Mouse (Mus musculus): ENCODE measurements around the gene Gm15517. TPM values are rescaled to one million over a fixed set of nuclear protein-coding genes. Genes with fewer than 3 reads are reported as not detected.
"Not testable (repeated sequence)": the region's sequence is repeated elsewhere in the genome, so short reads cannot be mapped to it uniquely, and the experiment has no call there.

Gene Gm15517
- polyA plus RNA-seq, 1 experiment from 2014 or later: not detected

DNA sequence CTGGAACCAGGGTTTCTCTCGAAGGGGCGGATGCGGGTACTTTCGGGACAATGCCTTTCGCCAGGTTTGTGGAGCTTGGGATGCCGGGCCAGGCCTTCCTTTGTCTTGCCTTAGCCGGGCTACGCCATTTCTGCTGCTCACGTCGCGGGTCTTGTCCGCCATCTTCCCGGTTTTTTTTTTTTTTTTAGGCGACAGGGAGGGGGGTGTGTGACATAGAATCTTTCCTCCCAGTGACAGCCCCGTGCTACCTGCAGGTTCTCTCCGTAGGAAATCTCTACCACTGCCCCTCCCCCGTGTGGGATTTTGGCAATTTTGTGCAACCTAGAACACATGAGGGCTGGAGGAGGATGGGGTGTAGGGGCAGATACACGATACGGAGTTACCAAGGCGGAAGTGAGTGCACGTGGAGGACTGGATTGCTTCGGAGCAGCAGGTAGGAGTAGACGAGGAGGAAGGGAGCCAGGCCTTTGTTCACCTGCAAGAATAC, 14.2 kb upstream of the Gm15517 start:
- peak overlapping the region; percentile 95 for H3K27ac ChIP-seq
- peaks cover 41% of the 10 kb centered on the region for H3K36me3 ChIP-seq
- H3K27me3 ChIP-seq: no peaks in the 10 kb centered on the region
- peak overlapping the region; percentile 85 for H3K4me3 ChIP-seq (replicated peaks)
- under 1% methylated on average over 22 of the region's 23 CpGs for WGBS
- peak overlapping the region; percentile 83 for H3K4me2 ChIP-seq
- ATAC-seq (ENCODE audit: insufficient number of reproducible peaks, insufficient read depth, low FRiP score, low TSS enrichment, low read depth): peak; percentile 11; the same call in 1 of the 2 replicates
- H3K9ac ChIP-seq (replicated peaks): peak overlapping the region; percentile 95
- no peaks in the 10 kb centered on the region for H3K9me3 ChIP-seq
- H3K4me1 ChIP-seq (replicated peaks): peaks cover 16% of the 10 kb centered on the region

- ATAC-seq (ENCODE audit: insufficient number of reproducible peaks, insufficient read depth, low FRiP score, low TSS enrichment, low read depth): no peak
- peaks cover 16% of the 10 kb centered on the region for H3K4me1 ChIP-seq (replicated peaks)
- no peak overlapping the region for H3K27ac ChIP-seq
Observed at GRCm38 (mm10) chr7:44247971-44248370, 13.3 kb upstream of the Gm15517 start.

DNA sequence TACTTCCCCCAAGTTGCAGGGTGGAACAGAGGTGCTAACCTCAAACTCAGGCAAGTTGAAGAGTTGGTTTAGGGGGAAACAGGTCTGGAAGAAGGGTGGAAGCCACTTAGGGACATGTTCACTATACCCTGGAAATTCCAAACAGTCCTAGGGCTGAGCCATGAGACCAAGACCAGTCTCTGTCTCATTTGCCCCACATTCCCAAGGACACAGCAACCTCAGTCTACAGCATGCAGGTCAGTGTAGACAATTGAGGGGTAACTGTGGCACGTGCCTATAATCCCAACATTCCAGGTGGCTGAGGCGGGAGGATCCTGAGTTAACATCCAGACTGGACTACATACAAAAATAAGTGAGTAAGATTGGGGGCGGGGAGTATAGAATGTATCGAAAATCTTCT, 12.0 kb upstream of the Gm15517 start:
- H3K36me3 ChIP-seq: peaks cover 63% of the 10 kb centered on the region
- H3K27ac ChIP-seq: no peak overlapping the region
- no peak for ATAC-seq (ENCODE audit: insufficient number of reproducible peaks, insufficient read depth, low FRiP score, low TSS enrichment, low read depth)
- no peak overlapping the region for H3K4me2 ChIP-seq
- H3K4me1 ChIP-seq (replicated peaks): peaks cover 16% of the 10 kb centered on the region
- no peak overlapping the region for H3K4me3 ChIP-seq (replicated peaks)
- 85% methylated on average over 4 of the region's 4 CpGs for WGBS
- no peak overlapping the region for H3K9ac ChIP-seq (replicated peaks)
- no peaks in the 10 kb centered on the region for H3K27me3 ChIP-seq
- no peaks in the 10 kb centered on the region for H3K9me3 ChIP-seq

More at GRCm38 (mm10) chr7:44247971-44248370, 13.3 kb upstream of the Gm15517 start:
- H3K9ac ChIP-seq (replicated peaks): 0 out of 2 replicates have a peak overlapping the region, but pooled peaks have one; percentile 95
- peaks cover 50% of the 10 kb centered on the region for H3K36me3 ChIP-seq
- H3K9me3 ChIP-seq: no peaks in the 10 kb centered on the region
- no peaks in the 10 kb centered on the region for H3K27me3 ChIP-seq
- peak overlapping the region; percentile 85 for H3K4me3 ChIP-seq (replicated peaks)
- WGBS: 94% methylated on average over 2 of the region's 2 CpGs
- peak overlapping the region; percentile 83 for H3K4me2 ChIP-seq

DNA sequence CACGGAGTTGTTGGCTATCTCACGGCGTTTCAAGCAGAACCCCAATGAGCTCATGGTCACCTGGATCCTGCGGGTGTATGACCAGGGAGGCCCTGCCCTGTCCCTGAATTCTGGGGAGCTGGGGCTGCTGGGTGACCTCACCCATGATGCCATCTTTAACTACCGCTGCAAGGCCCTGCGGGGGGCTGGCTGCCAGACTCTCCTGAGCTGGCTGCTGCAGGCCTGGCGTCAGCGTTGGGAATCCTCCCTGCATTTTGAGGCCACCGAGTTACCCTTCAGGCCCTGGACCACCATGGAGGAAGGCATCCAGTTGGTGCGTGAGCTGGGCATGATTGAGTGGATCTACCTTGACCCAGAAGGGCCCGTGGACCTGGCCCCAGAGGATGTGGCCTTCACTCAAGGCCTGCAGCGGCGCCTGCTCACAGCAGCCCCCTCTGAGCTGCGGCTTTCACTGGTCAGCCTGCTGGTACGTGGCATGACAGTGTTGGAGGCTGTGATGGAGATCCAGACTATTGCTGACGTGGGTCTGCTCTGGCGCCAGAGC, 10.4 kb upstream of the Gm15517 start:
- not testable (repeated sequence) for H3K4me2 ChIP-seq; ATAC-seq (ENCODE audit: insufficient number of reproducible peaks, insufficient read depth, low FRiP score, low TSS enrichment, low read depth)
- 91% methylated on average over 17 of the region's 17 CpGs for WGBS

GRCm38 (mm10) chr7:44253023-44253616, 8.1 kb upstream of the Gm15517 start:
- Histone ChIP-seq H3K4me3 (replicated peaks) (no peak overlapping the region), H3K27ac (no peak overlapping the region), H3K9me3 (no peaks in the 10 kb centered on the region), H3K4me2 (no peak overlapping the region), H3K36me3 (peaks cover 59% of the 10 kb centered on the region), H3K27me3 (no peaks in the 10 kb centered on the region), H3K9ac (replicated peaks) (no peak overlapping the region), H3K4me1 (replicated peaks) (peaks cover 4% of the 10 kb centered on the region)
- 69% methylated on average over 15 of the region's 15 CpGs for WGBS
- no peak for ATAC-seq (ENCODE audit: insufficient number of reproducible peaks, insufficient read depth, low FRiP score, low TSS enrichment, low read depth)

More for the DNA sequence above, 10.4 kb upstream of the Gm15517 start:
- H3K27me3 ChIP-seq; H3K27ac ChIP-seq; H3K9ac ChIP-seq (replicated peaks); H3K4me3 ChIP-seq (replicated peaks); H3K4me1 ChIP-seq (replicated peaks); H3K9me3 ChIP-seq: not testable (repeated sequence)
- H3K36me3 ChIP-seq: peaks cover 63% of the 10 kb centered on the region

DNA sequence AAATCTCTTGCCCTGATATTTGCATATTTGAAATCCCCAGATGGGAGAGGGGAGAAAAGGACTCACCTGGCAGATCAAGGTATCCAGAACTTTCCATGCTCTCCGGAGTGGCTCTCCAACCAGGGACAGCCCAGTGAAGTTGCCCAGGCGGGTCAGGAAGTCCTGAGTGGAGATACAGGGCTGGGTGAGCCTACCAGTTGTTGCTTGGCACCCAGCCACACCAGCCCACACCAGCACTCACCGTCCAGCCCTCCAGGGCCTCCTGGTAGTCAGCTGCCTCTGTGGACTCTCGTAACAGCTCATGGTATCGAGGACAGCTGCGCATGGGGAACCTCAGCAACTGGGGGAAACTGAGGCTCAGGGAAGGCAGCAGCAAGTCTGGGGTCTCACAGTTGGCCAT, 6.3 kb upstream of the Gm15517 start:
- Histone ChIP-seq H3K9ac (replicated peaks) (no peak overlapping the region), H3K9me3 (no peaks in the 10 kb centered on the region), H3K4me1 (replicated peaks) (no peaks in the 10 kb centered on the region), H3K4me2 (no peak overlapping the region), H3K27me3 (no peaks in the 10 kb centered on the region), H3K36me3 (peaks cover 41% of the 10 kb centered on the region), H3K27ac (no peak overlapping the region), H3K4me3 (replicated peaks) (no peak overlapping the region)
- no peak for ATAC-seq (ENCODE audit: insufficient number of reproducible peaks, insufficient read depth, low FRiP score, low TSS enrichment, low read depth)
- 81% methylated on average over 6 of the region's 6 CpGs for WGBS

DNA sequence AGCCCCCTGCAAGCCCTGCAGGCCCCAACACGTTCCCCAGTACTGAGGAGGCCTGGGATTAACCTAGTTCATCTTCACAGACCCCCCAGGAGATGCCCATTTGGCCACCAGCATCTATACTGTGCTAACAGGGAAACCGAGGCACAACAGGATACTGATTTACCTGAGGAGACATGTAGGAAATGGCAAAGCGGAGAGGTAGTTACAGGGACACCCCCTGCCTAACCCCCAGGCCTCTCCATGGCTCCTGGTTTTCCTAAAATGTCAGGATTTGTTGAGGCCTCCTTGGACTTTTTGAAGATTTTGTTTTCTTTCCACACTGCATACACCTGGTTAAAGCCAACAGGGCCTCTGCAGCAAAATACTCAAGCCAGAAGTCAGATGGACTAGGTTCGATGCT, 4.0 kb upstream of the Gm15517 start, which contains the start of gene Acp4:
Gene Acp4 (minus strand): TSS at position 101 of the 400 bp plus-strand sequence.
- no peak within 1 kb of the TSS for H3K27ac ChIP-seq
- H3K27me3 ChIP-seq: peaks cover 16% of the 10 kb centered on the region; the same call in 1 of the 2 replicates
- WGBS: 76% methylated on average over 4 of the region's 4 CpGs
- no peak within 1 kb of the TSS for H3K4me3 ChIP-seq (replicated peaks)
- no peaks in the 10 kb centered on the region for H3K9me3 ChIP-seq
- H3K36me3 ChIP-seq: peaks cover 20% of the 10 kb centered on the region
- no peak within 1 kb of the TSS for H3K4me2 ChIP-seq
- no peak for ATAC-seq (ENCODE audit: insufficient number of reproducible peaks, insufficient read depth, low FRiP score, low TSS enrichment, low read depth)
- no peaks in the 10 kb centered on the region for H3K4me1 ChIP-seq (replicated peaks)
- H3K9ac ChIP-seq (replicated peaks): no peak within 1 kb of the TSS

- Histone ChIP-seq H3K4me2 (no peak overlapping the region), H3K27me3 (peaks cover 39% of the 10 kb centered on the region), H3K9me3 (no peaks in the 10 kb centered on the region), H3K4me1 (replicated peaks) (peaks cover 6% of the 10 kb centered on the region), H3K9ac (replicated peaks) (no peak overlapping the region), H3K4me3 (replicated peaks) (no peak overlapping the region), H3K36me3 (no peaks in the 10 kb centered on the region), H3K27ac (no peak overlapping the region)
- ATAC-seq (ENCODE audit: insufficient number of reproducible peaks, insufficient read depth, low FRiP score, low TSS enrichment, low read depth): no peak
- WGBS: 72% methylated on average over 6 of the region's 6 CpGs
Observed at GRCm38 (mm10) chr7:44260410-44260809, 837 bp upstream of the Gm15517 start.

DNA sequence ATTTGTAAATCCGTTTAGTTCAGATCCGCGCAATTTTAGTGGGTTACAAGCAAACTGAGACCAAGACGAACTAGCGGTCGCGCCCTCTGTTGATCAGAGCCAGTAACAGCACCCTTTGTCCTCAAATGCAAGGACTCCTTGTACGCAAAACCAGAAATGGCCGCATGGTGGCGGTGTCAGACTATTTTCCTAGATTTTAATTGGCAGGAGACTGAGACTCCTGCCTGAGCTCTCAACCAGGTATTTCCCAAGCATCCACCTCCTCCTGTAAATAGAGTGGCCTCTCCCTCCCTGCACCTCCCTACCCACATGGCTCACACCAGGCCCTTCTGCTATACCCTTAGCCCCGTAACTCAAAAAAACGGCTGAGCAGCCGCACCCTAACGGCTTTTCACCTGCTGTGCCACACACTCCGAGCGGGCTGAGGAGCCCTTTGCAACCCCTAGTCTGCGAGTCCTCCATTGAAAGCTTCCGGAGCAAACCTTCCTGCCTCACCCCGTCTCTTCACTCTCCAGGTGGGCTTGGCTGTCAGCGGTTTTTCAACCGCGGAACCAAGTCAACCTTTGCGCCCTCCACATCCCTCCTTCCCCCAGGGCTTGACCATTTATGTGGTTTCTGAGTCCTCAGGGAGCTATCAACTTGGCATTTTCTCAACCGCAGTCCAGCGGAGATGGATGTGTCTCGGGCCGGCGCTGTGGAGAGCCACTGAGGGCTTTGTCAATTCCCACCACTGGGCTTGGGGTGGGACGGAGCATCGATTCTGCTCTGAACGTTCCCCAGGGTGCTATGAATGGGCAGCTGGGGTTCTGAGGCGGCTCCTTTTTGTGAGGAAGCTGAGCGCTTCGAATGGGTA, 1.8 kb downstream of the Gm15517 start:
- H3K27me3 ChIP-seq: peaks cover 56% of the 10 kb centered on the region
- H3K4me1 ChIP-seq (replicated peaks): peaks cover 6% of the 10 kb centered on the region
- WGBS: 3% methylated on average over 34 of the region's 34 CpGs
- peak overlapping the region; percentile 16 for H3K4me3 ChIP-seq (replicated peaks)
- H3K9ac ChIP-seq (replicated peaks): no peak overlapping the region
- H3K4me2 ChIP-seq: peak overlapping the region; percentile 52
- no peaks in the 10 kb centered on the region for H3K36me3 ChIP-seq
- no peaks in the 10 kb centered on the region for H3K9me3 ChIP-seq
- peak; percentile 65 for ATAC-seq (ENCODE audit: insufficient number of reproducible peaks, insufficient read depth, low FRiP score, low TSS enrichment, low read depth)
- H3K27ac ChIP-seq: no peak overlapping the region

GRCm38 (mm10) chr7:44268117-44268516, 6.9 kb downstream of the Gm15517 start:
- no peaks in the 10 kb centered on the region for H3K36me3 ChIP-seq
- no peak overlapping the region; the same call in 1 of the 2 replicates for H3K9ac ChIP-seq (replicated peaks)
- ATAC-seq (ENCODE audit: insufficient number of reproducible peaks, insufficient read depth, low FRiP score, low TSS enrichment, low read depth): no peak
- no peak overlapping the region for H3K4me2 ChIP-seq
- no peak overlapping the region for H3K4me3 ChIP-seq (replicated peaks)
- peaks cover 60% of the 10 kb centered on the region for H3K27me3 ChIP-seq
- 77% methylated on average over 11 of the region's 11 CpGs for WGBS
- peaks cover 4% of the 10 kb centered on the region for H3K4me1 ChIP-seq (replicated peaks)
- no peaks in the 10 kb centered on the region for H3K9me3 ChIP-seq
- H3K27ac ChIP-seq: no peak overlapping the region

DNA sequence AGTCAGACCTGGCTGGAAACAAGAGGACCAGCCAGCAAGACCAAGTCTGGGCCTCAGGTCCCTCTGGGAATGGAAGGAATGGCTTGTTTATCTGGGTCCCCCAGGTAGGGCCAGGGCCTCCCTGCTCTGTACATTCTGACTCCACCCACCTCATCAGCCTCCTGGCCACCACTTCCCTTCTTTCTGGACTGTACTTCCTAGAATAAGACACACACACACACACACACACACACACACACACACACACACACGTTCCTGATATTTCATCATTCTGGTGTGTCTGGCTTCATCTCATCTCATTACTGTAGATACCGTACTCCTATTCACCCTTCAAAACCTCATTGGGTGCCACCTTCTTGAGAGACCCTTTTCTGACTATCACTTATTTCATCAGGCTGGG, 8.2 kb downstream of the Gm15517 start:
- no peaks in the 10 kb centered on the region for H3K36me3 ChIP-seq
- no peaks in the 10 kb centered on the region for H3K4me1 ChIP-seq (replicated peaks)
- no peak overlapping the region for H3K9ac ChIP-seq (replicated peaks)
- ATAC-seq (ENCODE audit: insufficient number of reproducible peaks, insufficient read depth, low FRiP score, low TSS enrichment, low read depth): no peak
- no peak overlapping the region for H3K4me2 ChIP-seq
- no peak overlapping the region for H3K27ac ChIP-seq
- H3K4me3 ChIP-seq (replicated peaks): no peak overlapping the region
- H3K27me3 ChIP-seq: peaks cover 61% of the 10 kb centered on the region
- H3K9me3 ChIP-seq: no peaks in the 10 kb centered on the region
- WGBS: 87% methylated on average over 2 of the region's 2 CpGs

All from limb, embryonic 12.5 days (tissue).